Mouse (Mus musculus) bone marrow, adult 2 months (tissue): ENCODE results near the gene Nop53. TPM values are rescaled to one million over a fixed set of nuclear protein-coding genes. Genes with fewer than 3 reads are reported as not detected.

Experiments used
- H3K27ac ChIP-seq: fragments of 200-500 bp; 2 replicates; pipeline ENCODE4 v1.5.1; 2012; ENCODE audit warnings: low read depth, mild to moderate bottlenecking, control low read depth, inconsistent platforms, low read length; ENCODE audit not compliant: control insufficient read depth, poor library complexity, insufficient read depth
- H3K4me1 ChIP-seq: fragments of 200-500 bp; 2 replicates; pipeline ENCODE4 v1.6.1; 2011; ENCODE audit warnings: low read length; ENCODE audit not compliant: control insufficient read depth, insufficient read depth
- H3K4me3 ChIP-seq: fragments of 200-500 bp; replicated peaks from 2 replicates; pipeline ENCODE3; 2011; ENCODE audit warnings: mild to moderate bottlenecking, low read depth, low read length, control low read depth; ENCODE audit not compliant: control insufficient read depth
- CTCF ChIP-seq: fragments of 200-500 bp; IDR thresholded peaks from 2 replicates; pipeline ENCODE4 v1.5.1; 2011; ENCODE audit warnings: low read length, control low read depth; ENCODE audit not compliant: control insufficient read depth, insufficient read depth
- POLR2A ChIP-seq: fragments of 200-500 bp; IDR thresholded peaks from 2 replicates; pipeline ENCODE4 v1.6.1; 2011; ENCODE audit warnings: low read depth, mild to moderate bottlenecking, control low read depth, low read length, borderline replicate concordance; ENCODE audit not compliant: control insufficient read depth
- WGBS: fragments of 180-500 bp; shearing (Covaris S2); methylation state at CpG from one replicate; pipeline ENCODE4 v1.1.7; 2018; 5-methylcytosine and 5-hydroxymethylcytosine counted together
- polyA plus RNA-seq: library from polyadenylated mRNA; stranded (reverse); fragments of >200 nt; gene quantifications from 2 replicates; pipeline ENCODE4 v1.2.4, GENCODE M21; 2011; ENCODE audit warnings: low replicate concordance; ENCODE audit not compliant: missing spikeins, insufficient read depth, insufficient read length

Gene Nop53
- polyA plus RNA-seq, 1 experiment = 171 TPM

DNA sequence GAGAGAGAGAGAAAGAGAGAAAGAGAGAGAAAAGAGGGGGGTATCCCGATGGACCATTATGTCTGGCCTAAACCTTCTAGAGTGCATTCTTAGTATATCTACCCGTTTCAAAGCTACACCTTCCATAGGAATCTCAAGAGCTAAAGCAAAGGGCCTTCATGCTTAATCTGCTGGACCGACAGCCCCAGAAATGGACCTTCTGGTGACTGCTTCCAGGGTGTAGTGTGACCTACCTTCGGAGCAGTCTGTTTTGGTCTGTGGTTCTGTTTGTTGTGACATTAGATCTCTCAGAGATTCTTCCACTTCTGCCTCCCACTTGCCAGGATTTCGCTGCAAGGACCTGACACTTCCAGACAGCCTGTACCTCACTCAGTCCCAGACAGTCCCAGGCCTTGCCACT, 35.4 kb downstream of the Nop53 start:
- 81% methylated on average over 5 of the region's 5 CpGs for WGBS
- Histone ChIP-seq H3K4me1 (no peaks in the 10 kb centered on the region; the same call in 1 of the 2 replicates), H3K27ac (no peak overlapping the region), H3K4me3 (no peak overlapping the region)
- no peak for TF ChIP-seq CTCF

DNA sequence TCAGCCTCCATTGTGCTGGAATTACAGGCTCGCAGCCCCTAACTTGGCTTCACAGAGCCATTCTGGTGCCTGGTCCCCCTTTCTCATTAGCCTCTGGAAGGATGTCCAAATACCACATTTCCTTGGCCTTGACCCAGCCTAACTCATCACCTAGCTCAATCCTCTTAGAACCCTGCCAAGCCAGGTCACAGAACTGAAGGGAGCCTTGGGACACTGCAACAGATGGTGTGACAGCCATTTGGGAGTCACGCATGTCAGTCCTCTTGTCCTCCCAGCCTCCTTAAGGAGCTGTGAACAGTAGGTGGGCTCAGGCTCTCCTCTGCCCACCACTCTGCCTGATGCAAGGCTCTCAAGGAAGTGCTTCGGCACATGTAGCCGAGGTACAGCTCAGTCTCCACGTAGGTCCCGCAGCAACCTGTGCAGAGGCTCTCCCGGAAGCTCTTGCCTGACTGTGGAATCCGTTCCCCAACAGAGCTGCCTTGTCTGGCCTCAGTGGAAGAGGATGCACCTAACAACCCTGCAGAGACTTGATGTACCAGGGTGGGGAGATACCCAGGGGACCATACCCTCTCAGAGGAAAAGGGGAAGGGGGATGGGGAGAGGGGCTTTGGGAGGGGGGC, 37.8 kb downstream of the Nop53 start:
- H3K4me1 ChIP-seq = no peaks in the 10 kb centered on the region
- no peak for TF ChIP-seq POLR2A
- no peak for TF ChIP-seq CTCF
- WGBS = 72% methylated on average over 8 of the region's 8 CpGs
- no peak overlapping the region for H3K4me3 ChIP-seq
- H3K27ac ChIP-seq = no peak overlapping the region

DNA sequence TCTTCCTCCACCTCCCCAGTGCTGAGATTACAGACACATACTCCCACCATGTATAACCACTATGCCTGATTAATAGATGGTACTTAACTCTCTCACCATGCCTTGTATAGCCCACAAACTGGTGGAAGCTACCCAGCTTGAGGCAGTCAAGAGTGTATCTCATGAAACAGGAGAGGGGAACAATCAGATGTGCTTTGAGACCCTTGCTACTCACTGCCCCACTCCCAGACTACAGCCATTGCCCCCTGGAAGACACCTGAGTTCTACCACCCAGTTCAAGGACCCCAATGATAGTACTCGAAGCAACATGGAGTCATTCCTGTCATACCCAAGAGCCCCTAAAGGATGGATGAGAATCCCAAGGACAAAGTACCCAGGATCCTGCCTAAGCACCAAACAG, 39.3 kb downstream of the Nop53 start:
- no peak overlapping the region for H3K4me3 ChIP-seq
- H3K4me1 ChIP-seq = no peaks in the 10 kb centered on the region
- 56% methylated on average over 1 of the region's 1 CpGs for WGBS
- TF ChIP-seq CTCF = no peak
- no peak for TF ChIP-seq POLR2A
- no peak overlapping the region for H3K27ac ChIP-seq

DNA sequence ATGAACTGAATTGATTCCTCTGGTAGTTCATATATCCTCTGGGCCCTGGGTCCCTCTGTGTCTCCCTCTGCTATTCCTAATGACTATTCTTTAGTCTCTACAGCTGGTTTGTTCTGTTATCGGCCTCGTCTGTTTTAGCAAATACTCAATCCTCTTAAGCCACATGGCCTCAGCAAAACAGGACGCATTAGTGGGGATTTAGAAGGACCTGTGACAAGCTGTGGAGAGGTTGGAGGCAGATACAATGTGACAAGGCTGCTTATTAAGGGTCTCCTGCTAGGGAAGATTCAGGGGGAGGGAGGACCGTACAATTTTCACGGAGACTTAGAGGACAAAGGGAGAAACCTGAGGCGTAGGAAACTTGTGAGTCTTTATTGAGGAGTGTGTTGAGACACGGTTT, 40.0 kb downstream of the Nop53 start:
- TF ChIP-seq CTCF (no peak), POLR2A (no peak)
- WGBS = 77% methylated on average over 7 of the region's 7 CpGs
- Histone ChIP-seq H3K27ac (no peak overlapping the region), H3K4me3 (no peak overlapping the region), H3K4me1 (no peaks in the 10 kb centered on the region)

DNA sequence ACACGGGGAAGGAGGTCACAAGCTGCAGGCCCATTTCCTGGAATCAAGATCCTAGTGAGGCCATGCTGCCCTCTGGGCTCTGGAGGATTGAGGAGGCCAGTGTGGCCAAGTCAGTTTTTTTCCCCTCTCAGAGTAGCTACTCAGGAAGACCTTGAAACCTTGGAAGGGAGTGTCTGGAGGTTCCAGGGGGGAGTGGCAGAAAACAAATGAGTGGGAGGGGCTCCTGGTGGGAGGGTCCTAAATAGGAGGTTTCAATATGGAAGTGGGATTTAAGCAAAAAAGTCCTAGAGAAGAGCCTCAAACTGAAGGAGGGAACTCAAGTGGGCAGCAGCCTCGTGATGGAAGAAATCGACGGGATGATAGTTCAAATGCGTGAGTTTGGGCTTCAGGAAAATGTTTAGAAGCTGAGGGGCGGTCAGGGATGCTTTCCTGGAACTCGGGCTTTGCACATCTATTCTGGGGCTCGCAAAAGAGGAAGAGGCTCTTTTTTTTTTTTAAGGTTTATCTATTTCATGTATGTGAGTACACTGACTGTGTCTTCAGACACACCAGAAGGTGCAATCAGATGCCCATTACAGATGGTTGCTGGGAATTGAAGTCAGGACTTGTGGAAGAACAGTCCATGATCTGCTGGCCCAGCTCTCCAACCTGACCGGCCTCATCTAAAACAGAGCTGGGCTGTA, 44.4 kb downstream of the Nop53 start:
- Histone ChIP-seq H3K27ac (no peak overlapping the region), H3K4me1 (no peaks in the 10 kb centered on the region), H3K4me3 (no peak overlapping the region)
- TF ChIP-seq CTCF (no peak), POLR2A (no peak)
- 60% methylated on average over 9 of the region's 9 CpGs for WGBS

DNA sequence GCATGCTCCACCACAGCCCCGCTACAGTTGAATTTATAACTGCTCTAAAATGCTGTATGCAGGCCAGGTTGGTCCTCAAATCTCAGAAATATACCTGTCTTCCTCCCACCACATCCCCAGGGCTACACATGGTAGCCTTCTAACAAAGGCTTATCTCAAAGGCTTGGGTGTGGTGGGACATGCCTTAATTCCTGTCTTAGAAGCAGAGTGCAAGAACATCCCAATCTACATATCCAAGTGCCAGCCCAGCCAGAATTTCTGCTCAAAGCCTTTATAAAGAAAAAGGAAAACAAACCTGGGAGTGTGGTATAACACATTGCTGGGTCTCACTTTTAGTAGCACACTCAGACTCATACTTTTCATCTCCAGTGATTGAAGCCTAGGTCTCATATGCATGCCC, 51.6 kb downstream of the Nop53 start:
- H3K4me3 ChIP-seq = no peak overlapping the region
- TF ChIP-seq CTCF (no peak), POLR2A (no peak)
- WGBS = 56% methylated on average over 1 of the region's 1 CpGs
- H3K4me1 ChIP-seq = no peaks in the 10 kb centered on the region
- H3K27ac ChIP-seq = no peak overlapping the region

Other genes with a start within 250 kb of the Nop53 start
- not detected in 2 replicates for gene Obox5, start 195.9 kb downstream of the Nop53 start, polyA plus RNA-seq
- gene Obox6, start 106.4 kb downstream of the Nop53 start, polyA plus RNA-seq = not detected in 2 replicates
- not detected in 2 replicates for gene Crx, start 66.1 kb downstream of the Nop53 start, polyA plus RNA-seq
- gene Crxos, start 63.5 kb downstream of the Nop53 start, polyA plus RNA-seq = 1.4 TPM in 1 of 2 replicates, not detected in the other
- gene Selenow, start 23.7 kb downstream of the Nop53 start, polyA plus RNA-seq = 159 and 175 TPM in 2 replicates
- 4.9 and 7.8 TPM in 2 replicates for gene Ehd2, start 21.5 kb upstream of the Nop53 start, polyA plus RNA-seq
- gene Bicra, start 101.8 kb upstream of the Nop53 start, polyA plus RNA-seq = 16.7 and 27.9 TPM in 2 replicates
- gene Zfp541, start 115.7 kb upstream of the Nop53 start, polyA plus RNA-seq = not detected in 2 replicates
- 90.4 and 126 TPM in 2 replicates for gene Napa, start 152.4 kb upstream of the Nop53 start, polyA plus RNA-seq
- 7.5 and 10.5 TPM in 2 replicates for gene Kptn, start 173.8 kb upstream of the Nop53 start, polyA plus RNA-seq
- not detected in 2 replicates for gene Slc8a2, start 183.8 kb upstream of the Nop53 start, polyA plus RNA-seq
- 5.4 and 7.8 TPM in 2 replicates for gene Meis3, start 229.0 kb upstream of the Nop53 start, polyA plus RNA-seq